Comparison of ENCODE assay signal across 10 mouse cellular contexts in the genomic region with DNA sequence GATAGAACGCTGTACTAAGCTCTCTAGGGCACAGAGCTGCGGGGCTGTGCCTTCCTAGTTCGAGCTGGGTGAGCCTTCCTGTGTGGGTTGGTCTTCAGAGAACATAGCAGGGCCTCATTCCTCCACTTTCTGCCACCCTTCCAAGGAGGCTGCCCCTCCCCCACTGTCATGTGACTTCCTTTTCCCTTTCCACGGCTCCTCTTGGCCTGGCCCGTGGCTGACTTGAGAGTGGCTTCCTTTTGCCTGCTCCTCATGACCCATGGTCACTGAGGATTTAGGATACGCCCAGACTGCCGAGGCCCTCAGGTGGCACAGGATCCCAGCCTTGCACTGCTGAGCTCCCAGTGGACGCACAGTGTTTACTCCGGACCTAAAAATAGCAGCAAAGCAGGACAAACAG. TPM values are rescaled to one million over a fixed set of nuclear protein-coding genes. Genes with fewer than 3 reads are reported as not detected.
DNase-seq lines count a peak whose midpoint lies in the region; ATAC-seq lines count a peak whose summit lies in the region.
"Had no signal": no experiment of that assay in that cellular context is flagged by ENCODE, and none has a peak within 500 bp of the region (broad histone marks: within the 10 kb centered on the region; RNA-seq: fewer than 3 reads in every experiment).

No protein-coding gene starts in this region.

- H3K9me3 ChIP-seq in embryonic facial prominence, embryonic 13.5 days, result no peaks in the 10 kb centered on the region
- H3K9me3 ChIP-seq in lung, embryonic 15.5 days, result no peaks in the 10 kb centered on the region
- no peaks in the 10 kb centered on the region for H3K9me3 ChIP-seq in forebrain, embryonic 10.5 days
- H3K9me3 ChIP-seq: neural tube, embryonic 12.5 days had no signal

- peaks cover 9% of the 10 kb centered on the region for H3K4me1 ChIP-seq in embryonic facial prominence, embryonic 13.5 days
- peaks cover 14% of the 10 kb centered on the region for H3K4me1 ChIP-seq in lung, embryonic 15.5 days
- H3K4me1 ChIP-seq in forebrain, embryonic 10.5 days, result peaks cover 19% of the 10 kb centered on the region

- H3K4me3 ChIP-seq in embryonic facial prominence, embryonic 13.5 days, result no peak overlapping the region
- no peak overlapping the region for H3K4me3 ChIP-seq in lung, embryonic 15.5 days
- no peak overlapping the region for H3K4me3 ChIP-seq in forebrain, embryonic 10.5 days
- H3K4me3 ChIP-seq: neural tube, embryonic 12.5 days had no signal

- no peak overlapping the region for H3K27ac ChIP-seq in embryonic facial prominence, embryonic 13.5 days
- H3K27ac ChIP-seq in lung, embryonic 15.5 days, result peak overlapping the region; percentile 58
- H3K27ac ChIP-seq in forebrain, embryonic 10.5 days, result no peak overlapping the region
- H3K27ac ChIP-seq: neural tube, embryonic 12.5 days had no signal

- 0 out of 2 replicates have a peak overlapping the region, but pooled peaks have one; percentile 40 for H3K9ac ChIP-seq in embryonic facial prominence, embryonic 13.5 days
- no peak overlapping the region for H3K9ac ChIP-seq in lung, embryonic 15.5 days
- H3K9ac ChIP-seq: neural tube, embryonic 12.5 days had no signal

- H3K27me3 ChIP-seq in embryonic facial prominence, embryonic 13.5 days, result no peaks in the 10 kb centered on the region; the same call in 1 of the 2 replicates
- H3K27me3 ChIP-seq in lung, embryonic 15.5 days, result no peaks in the 10 kb centered on the region
- H3K27me3 ChIP-seq in forebrain, embryonic 10.5 days (ENCODE audit: poor library complexity, severe bottlenecking), result no peaks in the 10 kb centered on the region
- H3K27me3 ChIP-seq: neural tube, embryonic 12.5 days; Patski had no signal

- peak; percentile 38 for DNase-seq in ovary, postnatal 36 days (ENCODE audit: low spot score)
- no peak for DNase-seq in ovary, postnatal 10 days (ENCODE audit: low spot score)
- DNase-seq in heart, postnatal 36 days, result peak; percentile 68 to 69
- DNase-seq in frontal cortex, postnatal 36 days (ENCODE audit: low spot score in 2 of 2), result no peak
- no peak for DNase-seq in right cerebral cortex, postnatal 36 days (ENCODE audit: low spot score in 2 of 2)
- no peak for DNase-seq in forebrain, embryonic 10.5 days (ENCODE audit: extremely low spot score, low spot score)

- WGBS in embryonic facial prominence, embryonic 13.5 days, result 60% methylated on average over 9 of the region's 9 CpGs
- WGBS in lung, embryonic 15.5 days, result 39% methylated on average over 9 of the region's 9 CpGs
- 89% methylated on average over 9 of the region's 9 CpGs for WGBS in forebrain, embryonic 10.5 days

- intact Hi-C loops in heart, postnatal 36 days (cut with DNase I), result no loop called here

- no peak for ATAC-seq in embryonic facial prominence, embryonic 13.5 days (ENCODE audit: insufficient number of reproducible peaks, insufficient read depth, low FRiP score, low TSS enrichment, low read depth)
- no peak for ATAC-seq in lung, embryonic 15.5 days (ENCODE audit: borderline replicate concordance, extremely low read depth, low FRiP score, low TSS enrichment)
- ATAC-seq: Patski had no signal

- no peak overlapping the region for H3K4me2 ChIP-seq in embryonic facial prominence, embryonic 13.5 days
- H3K4me2 ChIP-seq in lung, embryonic 15.5 days, result 0 out of 2 replicates have a peak overlapping the region, but pooled peaks have one; percentile 13
- H3K4me2 ChIP-seq: neural tube, embryonic 12.5 days had no signal

- peaks cover 14% of the 10 kb centered on the region for H3K36me3 ChIP-seq in embryonic facial prominence, embryonic 13.5 days
- no peaks in the 10 kb centered on the region for H3K36me3 ChIP-seq in lung, embryonic 15.5 days
- H3K36me3 ChIP-seq in forebrain, embryonic 10.5 days (replicated peaks), result peaks cover 20% of the 10 kb centered on the region

RNA-seq across cellular contexts. Expression of gene Nat9, which starts 4.5 kb away (rescaled TPM):
- 21.2 and 23.9 TPM in 2 replicates for polyA plus RNA-seq in embryonic facial prominence, embryonic 13.5 days (2015; fragmentation: Nextera tagmentation; extraction: Ambion mirVana)
- total RNA-seq in heart, postnatal 36 days (2021), result 10 to 100 TPM; 19.8 to 28.0 TPM
- 22.0 and 23.8 TPM in 2 replicates for polyA plus RNA-seq in lung, embryonic 15.5 days (2015; fragmentation: Nextera tagmentation; extraction: Ambion mirVana)
- 16.9 and 20.6 TPM in 2 replicates for polyA plus RNA-seq in forebrain, embryonic 10.5 days (2016; fragmentation: Nextera tagmentation; extraction: Ambion mirVana)

RNA-seq across cellular contexts. Expression of gene Tmem104, which starts 4.9 kb away (rescaled TPM):
- 11.9 and 13.9 TPM in 2 replicates for polyA plus RNA-seq in embryonic facial prominence, embryonic 13.5 days (2015; fragmentation: Nextera tagmentation; extraction: Ambion mirVana)
- total RNA-seq in heart, postnatal 36 days (2021), result 10 to 100 TPM; 10.4 to 12.5 TPM
- 10.5 and 12.3 TPM in 2 replicates for polyA plus RNA-seq in lung, embryonic 15.5 days (2015; fragmentation: Nextera tagmentation; extraction: Ambion mirVana)
- polyA plus RNA-seq in forebrain, embryonic 10.5 days (2016; fragmentation: Nextera tagmentation; extraction: Ambion mirVana), result 8.7 and 8.8 TPM in 2 replicates

RNA-seq across cellular contexts. Expression of gene Slc9a3r1, which starts 29.0 kb away (rescaled TPM):
- 28.3 and 36.0 TPM in 2 replicates for polyA plus RNA-seq in embryonic facial prominence, embryonic 13.5 days (2015; fragmentation: Nextera tagmentation; extraction: Ambion mirVana)
- total RNA-seq in heart, postnatal 36 days (2021), result 10 to 100 TPM in 1 of 2 experiments, 1 to 10 TPM in 1; 9.9 to 10.5 TPM
- polyA plus RNA-seq in lung, embryonic 15.5 days (2015; fragmentation: Nextera tagmentation; extraction: Ambion mirVana), result 55.0 and 58.2 TPM in 2 replicates
- 36.6 and 38.1 TPM in 2 replicates for polyA plus RNA-seq in forebrain, embryonic 10.5 days (2016; fragmentation: Nextera tagmentation; extraction: Ambion mirVana)

RNA-seq across cellular contexts. Expression of gene Cd300lf, which starts 58.4 kb away (rescaled TPM):
- 0.38 and 0.56 TPM in 2 replicates for polyA plus RNA-seq in embryonic facial prominence, embryonic 13.5 days (2015; fragmentation: Nextera tagmentation; extraction: Ambion mirVana)
- total RNA-seq in heart, postnatal 36 days (2021), result under 1 TPM; 0.08 to 0.33 TPM
- polyA plus RNA-seq in lung, embryonic 15.5 days (2015; fragmentation: Nextera tagmentation; extraction: Ambion mirVana), result 1.3 and 1.8 TPM in 2 replicates
- polyA plus RNA-seq in forebrain, embryonic 10.5 days (2016; fragmentation: Nextera tagmentation; extraction: Ambion mirVana), result 0.09 and 0.10 TPM in 2 replicates
- polyA plus RNA-seq: neural tube, embryonic 12.5 days; Patski had no signal

Comparison
In these comparisons a context has a peak if more than half of its experiments do, and no peak if none do; other contexts are left out.
1. DNase-seq: peak in ovary, postnatal 36 days (single experiment) and heart, postnatal 36 days (2 of 2); none in ovary, postnatal 10 days (single experiment), frontal cortex, postnatal 36 days (0 of 2), right cerebral cortex, postnatal 36 days (0 of 2) and forebrain, embryonic 10.5 days (single experiment).